In the genomic region with DNA sequence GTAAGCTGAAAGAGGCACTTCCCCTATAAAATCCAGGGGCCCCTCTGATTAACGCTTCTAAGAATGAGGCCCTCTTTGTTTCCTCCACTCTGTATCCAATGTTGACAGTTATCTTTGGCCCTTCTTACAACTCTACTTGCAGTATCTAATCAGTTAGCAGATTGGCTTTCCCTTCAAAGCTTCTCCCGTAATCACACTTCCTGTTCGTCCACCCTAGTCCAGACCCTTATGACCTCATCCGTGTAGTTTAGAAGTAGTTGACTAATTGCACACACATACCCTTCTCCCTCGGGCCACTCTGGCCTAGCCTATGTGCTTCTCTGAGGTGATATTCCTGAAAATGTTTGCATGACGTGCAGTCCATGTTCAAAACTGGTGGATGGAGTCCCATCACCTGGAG, we compare ENCODE assay signal across 19 mouse cellular contexts. TPM values are rescaled to one million over a fixed set of nuclear protein-coding genes. Genes with fewer than 3 reads are reported as not detected.
DNase-seq lines count a peak whose midpoint lies in the region; ATAC-seq and TF ChIP-seq lines count a peak whose summit lies in the region.
"Had no signal": no experiment of that assay in that cellular context is flagged by ENCODE, and none has a peak within 500 bp of the region (broad histone marks: within the 10 kb centered on the region; RNA-seq: fewer than 3 reads in every experiment).

No protein-coding gene starts in this region.

- no peaks in the 10 kb centered on the region for H3K79me2 ChIP-seq in heart, adult 2 months (replicated peaks; ENCODE audit: control insufficient read depth, insufficient read depth, low read length)

- peak overlapping the region; percentile 9; the same call in 1 of the 2 replicates for H3K4me3 ChIP-seq in heart, adult 2 months
- no peak overlapping the region for H3K4me3 ChIP-seq in heart, embryonic 10.5 days
- H3K4me3 ChIP-seq in liver, embryonic 12.5 days = no peak overlapping the region
- no peak overlapping the region for H3K4me3 ChIP-seq in intestine, embryonic 14.5 days (ENCODE audit: low read depth, low read length)
- no peak overlapping the region for H3K4me3 ChIP-seq in stomach, embryonic 16.5 days (replicated peaks; ENCODE audit: low read length)
- H3K4me3 ChIP-seq in forebrain, embryonic 13.5 days = no peak overlapping the region
- H3K4me3 ChIP-seq: forebrain, embryonic 12.5 days; lung, embryonic 15.5 days; midbrain, embryonic 10.5 days had no signal

- H3K36me3 ChIP-seq in heart, adult 2 months (ENCODE audit: control insufficient read depth, insufficient read depth, low read length) = no peaks in the 10 kb centered on the region
- no peaks in the 10 kb centered on the region for H3K36me3 ChIP-seq in heart, embryonic 10.5 days
- no peaks in the 10 kb centered on the region for H3K36me3 ChIP-seq in liver, embryonic 12.5 days
- H3K36me3 ChIP-seq in intestine, embryonic 14.5 days (ENCODE audit: control insufficient read depth, insufficient read depth, low read length) = no peaks in the 10 kb centered on the region
- no peaks in the 10 kb centered on the region for H3K36me3 ChIP-seq in stomach, embryonic 16.5 days (ENCODE audit: control insufficient read depth, insufficient read depth, low read length)
- no peaks in the 10 kb centered on the region for H3K36me3 ChIP-seq in forebrain, embryonic 13.5 days (ENCODE audit: poor library complexity, severe bottlenecking)
- H3K36me3 ChIP-seq: forebrain, embryonic 12.5 days; lung, embryonic 15.5 days; midbrain, embryonic 10.5 days had no signal

- H3K4me1 ChIP-seq in heart, adult 2 months (ENCODE audit: control insufficient read depth, insufficient read depth, low read length) = peaks cover 5% of the 10 kb centered on the region
- H3K4me1 ChIP-seq in heart, embryonic 10.5 days = peaks cover 14% of the 10 kb centered on the region
- peaks cover 12% of the 10 kb centered on the region for H3K4me1 ChIP-seq in liver, embryonic 12.5 days
- no peaks in the 10 kb centered on the region for H3K4me1 ChIP-seq in intestine, embryonic 14.5 days (replicated peaks; ENCODE audit: control insufficient read depth, insufficient read depth, low read length)
- H3K4me1 ChIP-seq in stomach, embryonic 16.5 days (ENCODE audit: control insufficient read depth, insufficient read depth, low read length) = no peaks in the 10 kb centered on the region
- H3K4me1 ChIP-seq in forebrain, embryonic 13.5 days = no peaks in the 10 kb centered on the region
- H3K4me1 ChIP-seq: forebrain, embryonic 12.5 days; lung, embryonic 15.5 days; midbrain, embryonic 10.5 days had no signal

- no peak overlapping the region for H3K9ac ChIP-seq in heart, adult 2 months (ENCODE audit: low read depth, low read length)
- no peak overlapping the region for H3K9ac ChIP-seq in liver, embryonic 12.5 days
- H3K9ac ChIP-seq in intestine, embryonic 14.5 days (ENCODE audit: low read length) = no peak overlapping the region
- H3K9ac ChIP-seq in stomach, embryonic 16.5 days (ENCODE audit: low read length) = no peak overlapping the region
- no peak overlapping the region for H3K9ac ChIP-seq in forebrain, embryonic 13.5 days
- H3K9ac ChIP-seq: forebrain, embryonic 12.5 days; hindbrain, embryonic 14.5 days; lung, embryonic 15.5 days had no signal

- H3K27me3 ChIP-seq in heart, adult 2 months (ENCODE audit: control insufficient read depth, insufficient read depth, low read length) = no peaks in the 10 kb centered on the region
- H3K27me3 ChIP-seq in heart, embryonic 10.5 days (ENCODE audit: insufficient read depth, poor library complexity, severe bottlenecking) = 0 out of 2 replicates have a peak, but pooled peaks cover 4% of the 10 kb centered on the region
- H3K27me3 ChIP-seq in liver, embryonic 12.5 days (replicated peaks) = no peaks in the 10 kb centered on the region
- H3K27me3 ChIP-seq in intestine, embryonic 14.5 days (replicated peaks; ENCODE audit: control insufficient read depth, insufficient read depth, low read length) = no peaks in the 10 kb centered on the region
- H3K27me3 ChIP-seq in stomach, embryonic 16.5 days (ENCODE audit: control insufficient read depth, insufficient read depth, low read length) = no peaks in the 10 kb centered on the region
- no peaks in the 10 kb centered on the region for H3K27me3 ChIP-seq in forebrain, embryonic 13.5 days
- H3K27me3 ChIP-seq: CH12.LX; forebrain, embryonic 12.5 days; lung, embryonic 15.5 days had no signal

- ATAC-seq in liver, embryonic 12.5 days = peak; percentile 55
- ATAC-seq in intestine, embryonic 14.5 days (replicated peaks; ENCODE audit: low FRiP score, low TSS enrichment, low read depth) = peak; percentile 91
- ATAC-seq in stomach, embryonic 16.5 days (ENCODE audit: insufficient read depth, low FRiP score) = 0 out of 2 replicates have a peak, but pooled peaks have one; percentile 50
- ATAC-seq in forebrain, embryonic 13.5 days = no peak

- intact Hi-C loops in heart, adult 2 months (cut with DNase I) = loop anchor here (5.0 kb wide), 1 partner anchor 48 kb away; no protein-coding TSS in a partner anchor

- H3K4me2 ChIP-seq in liver, embryonic 12.5 days = no peak overlapping the region
- no peak overlapping the region for H3K4me2 ChIP-seq in intestine, embryonic 14.5 days (ENCODE audit: low read length)
- H3K4me2 ChIP-seq in stomach, embryonic 16.5 days (ENCODE audit: low read depth, low read length) = no peak overlapping the region
- H3K4me2 ChIP-seq in forebrain, embryonic 13.5 days = no peak overlapping the region
- H3K4me2 ChIP-seq: forebrain, embryonic 12.5 days; hindbrain, embryonic 14.5 days; lung, embryonic 15.5 days had no signal

- H3K27ac ChIP-seq in heart, adult 2 months = peak overlapping the region; percentile 72
- H3K27ac ChIP-seq in heart, embryonic 10.5 days = no peak overlapping the region
- no peak overlapping the region for H3K27ac ChIP-seq in liver, embryonic 12.5 days
- H3K27ac ChIP-seq in intestine, embryonic 14.5 days (ENCODE audit: low read depth) = no peak overlapping the region
- H3K27ac ChIP-seq in stomach, embryonic 16.5 days (ENCODE audit: low read length) = no peak overlapping the region
- H3K27ac ChIP-seq in forebrain, embryonic 13.5 days = no peak overlapping the region
- H3K27ac ChIP-seq: forebrain, embryonic 12.5 days; hindbrain, embryonic 14.5 days; lung, embryonic 15.5 days; midbrain, embryonic 10.5 days had no signal

- TF ChIP-seq POLR2A in heart, adult 2 months (IDR thresholded peaks at IDR 0.05; ENCODE audit: insufficient read depth, low read depth, low read length) = no peak

- DNase-seq in heart, adult 2 months = peak in 1 of 2 experiments; percentile 31
- no peak for DNase-seq in heart, embryonic 10.5 days (ENCODE audit: low spot score)
- DNase-seq in liver = no peak
- no peak for DNase-seq in intestine, embryonic 14.5 days (ENCODE audit: low spot score)
- DNase-seq: adrenal gland, adult 2 months; cerebellum, postnatal 10 days; kidney, adult 2 months; kidney, postnatal 25 days; right cerebral cortex, adult 18-20 months; thymus, postnatal 25 days had no signal

- no peak for TF ChIP-seq CTCF in heart, adult 2 months (IDR thresholded peaks at IDR 0.05)

- TF ChIP-seq EP300 in heart, adult 2 months (IDR thresholded peaks at IDR 0.05; ENCODE audit: insufficient read depth, low read depth, low read length) = no peak

- WGBS in heart, adult 2 months = 27% methylated on average over 6 of the region's 6 CpGs
- WGBS in heart, embryonic 10.5 days = 15% methylated on average over 6 of the region's 6 CpGs
- 21% methylated on average over 6 of the region's 6 CpGs for WGBS in liver, embryonic 12.5 days (ENCODE audit: insufficient replicate concordance)
- WGBS in intestine, embryonic 14.5 days = 42% methylated on average over 6 of the region's 6 CpGs
- 32% methylated on average over 6 of the region's 6 CpGs for WGBS in stomach, embryonic 16.5 days
- 89% methylated on average over 6 of the region's 6 CpGs for WGBS in forebrain, embryonic 13.5 days

- no peaks in the 10 kb centered on the region for H3K9me3 ChIP-seq in heart, embryonic 10.5 days
- no peaks in the 10 kb centered on the region for H3K9me3 ChIP-seq in liver, embryonic 12.5 days (replicated peaks)
- H3K9me3 ChIP-seq in intestine, embryonic 14.5 days (ENCODE audit: control insufficient read depth, low read length) = no peaks in the 10 kb centered on the region
- no peaks in the 10 kb centered on the region for H3K9me3 ChIP-seq in stomach, embryonic 16.5 days (replicated peaks; ENCODE audit: control insufficient read depth, low read length)
- no peaks in the 10 kb centered on the region for H3K9me3 ChIP-seq in forebrain, embryonic 13.5 days (replicated peaks)
- H3K9me3 ChIP-seq: forebrain, embryonic 12.5 days; lung, embryonic 15.5 days; midbrain, embryonic 10.5 days had no signal

RNA-seq across cellular contexts. Expression of a gene that starts 21.4 kb away (rescaled TPM):
- total RNA-seq in heart, adult 2 months (2021) = 10 to 100 TPM; 63.1 to 66.3 TPM
- 14.8 and 25.1 TPM in 2 replicates for polyA plus RNA-seq in heart, adult 2 months (2012; rRNA removed)
- 5.4 and 7.4 TPM in 2 replicates for polyA plus RNA-seq in heart, embryonic 10.5 days (2016; fragmentation: Nextera tagmentation; extraction: Ambion mirVana)
- 2.2 and 2.4 TPM in 2 replicates for polyA plus RNA-seq in liver, embryonic 12.5 days (2016; fragmentation: Nextera tagmentation; extraction: Ambion mirVana)
- polyA plus RNA-seq in intestine, embryonic 14.5 days (2014; fragmentation: Nextera tagmentation; extraction: Ambion mirVana) = 5.5 and 5.8 TPM in 2 replicates
- 5.2 and 5.6 TPM in 2 replicates for polyA plus RNA-seq in stomach, embryonic 16.5 days (2015; fragmentation: Nextera tagmentation; extraction: Ambion mirVana)
- 2.1 and 2.2 TPM in 2 replicates for polyA plus RNA-seq in forebrain, embryonic 13.5 days (2015; fragmentation: Nextera tagmentation; extraction: Ambion mirVana)
- total RNA-seq: CH12.LX; granulocyte monocyte progenitor cell, adult 5-6 weeks had no signal
